Mouse (Mus musculus): ENCODE measurements around the gene Adap1. TPM values are rescaled to one million over a fixed set of nuclear protein-coding genes. Genes with fewer than 3 reads are reported as not detected.
A peak's percentile ranks its signal among the peaks of the same experiment; 100 is the strongest.

Adap1 gene
- 4.7 and 7.7 TPM in 2 replicates for polyA plus RNA-seq (2014; fragmentation: Nextera tagmentation; extraction: Ambion mirVana)

GRCm38 (mm10) chr5:139325395-139325966 is at the start of gene Adap1:
Gene Adap1 (minus strand): TSS chr5:139325622.
- WGBS: 2% methylated on average over 56 of the region's 61 CpGs
- Histone ChIP-seq H3K27ac (ENCODE audit: low read depth) (no peak within 1 kb of the TSS), H3K9ac (ENCODE audit: low read length) (peak within 1 kb of the TSS; percentile 60), H3K4me2 (ENCODE audit: low read length) (peak within 1 kb of the TSS; percentile 87), H3K27me3 (replicated peaks; ENCODE audit: control insufficient read depth, insufficient read depth, low read length) (peaks cover 30% of the 10 kb centered on the region), H3K9me3 (ENCODE audit: control insufficient read depth, low read length) (no peaks in the 10 kb centered on the region), H3K4me3 (ENCODE audit: low read depth, low read length) (peak within 1 kb of the TSS; percentile 59), H3K36me3 (ENCODE audit: control insufficient read depth, insufficient read depth, low read length) (no peaks in the 10 kb centered on the region), H3K4me1 (replicated peaks; ENCODE audit: control insufficient read depth, insufficient read depth, low read length) (0 out of 2 replicates have a peak, but pooled peaks cover 10% of the 10 kb centered on the region)
- DNase-seq (ENCODE audit: low spot score): peak; percentile 69
- ATAC-seq (replicated peaks; ENCODE audit: low FRiP score, low TSS enrichment, low read depth): peak; percentile 90

DNA sequence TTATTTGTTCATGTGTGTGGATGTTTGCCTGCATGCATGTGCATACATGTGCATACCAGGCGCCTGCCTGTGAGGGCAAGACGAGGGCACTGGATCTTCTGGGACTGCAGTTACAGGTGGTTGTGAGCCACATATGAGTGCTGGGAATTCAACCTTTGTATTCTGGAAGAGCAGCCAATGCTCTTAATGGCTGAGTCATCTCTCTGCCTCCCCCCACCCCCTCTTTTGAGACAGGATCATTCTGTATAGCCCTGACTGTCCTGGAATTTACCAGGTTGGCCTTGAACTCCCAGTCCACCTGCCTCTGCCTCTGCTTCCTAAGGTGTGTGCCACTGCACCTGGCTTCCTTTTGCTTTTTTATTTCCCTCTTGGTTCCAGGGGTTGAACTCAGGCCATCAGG is 49.4 kb upstream of the Adap1 start:
- H3K4me1 ChIP-seq (replicated peaks; ENCODE audit: control insufficient read depth, insufficient read depth, low read length): peaks cover 39% of the 10 kb centered on the region
- H3K36me3 ChIP-seq (ENCODE audit: control insufficient read depth, insufficient read depth, low read length): no peaks in the 10 kb centered on the region
- H3K4me3 ChIP-seq (ENCODE audit: low read depth, low read length): no peak overlapping the region
- DNase-seq (ENCODE audit: low spot score) (no peak), ATAC-seq (replicated peaks; ENCODE audit: low FRiP score, low TSS enrichment, low read depth) (no peak)
- H3K9me3 ChIP-seq (ENCODE audit: control insufficient read depth, low read length): no peaks in the 10 kb centered on the region
- no peak overlapping the region for H3K27ac ChIP-seq (ENCODE audit: low read depth)
- no peak overlapping the region for H3K9ac ChIP-seq (ENCODE audit: low read length)
- H3K4me2 ChIP-seq (ENCODE audit: low read length): no peak overlapping the region
- no peaks in the 10 kb centered on the region for H3K27me3 ChIP-seq (replicated peaks; ENCODE audit: control insufficient read depth, insufficient read depth, low read length)
- WGBS: 81% methylated on average over 2 of the region's 2 CpGs

DNA sequence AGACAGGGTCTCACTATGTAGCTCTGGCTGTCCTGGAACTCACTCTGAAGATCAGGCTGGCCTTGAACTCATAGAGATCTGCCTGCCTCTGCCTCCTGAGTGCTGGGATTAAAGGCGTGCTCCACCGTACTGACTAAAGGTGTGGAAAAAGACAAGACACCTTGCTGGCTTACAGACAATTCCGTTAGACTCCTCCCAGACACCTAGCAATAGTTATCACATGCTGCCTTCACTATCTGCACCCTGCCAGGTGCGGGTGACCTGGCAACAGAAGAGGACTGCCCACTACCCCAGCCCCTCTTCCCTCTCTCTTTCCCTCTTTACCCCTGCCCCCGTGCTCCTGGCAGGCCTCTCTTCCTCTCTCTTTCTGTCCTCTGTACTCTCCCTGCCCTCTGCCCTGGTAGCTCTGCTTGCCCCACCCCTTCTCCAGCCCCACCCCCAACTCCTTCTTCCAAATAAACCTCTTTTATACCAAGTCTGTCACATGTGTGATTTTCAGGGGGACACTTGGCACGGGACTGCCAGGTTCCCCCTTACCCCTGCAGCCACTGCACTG is 48.5 kb upstream of the Adap1 start:
- no peaks in the 10 kb centered on the region for H3K36me3 ChIP-seq (ENCODE audit: control insufficient read depth, insufficient read depth, low read length)
- no peak overlapping the region for H3K27ac ChIP-seq (ENCODE audit: low read depth)
- no peak for DNase-seq (ENCODE audit: low spot score)
- H3K4me2 ChIP-seq (ENCODE audit: low read length): no peak overlapping the region
- H3K27me3 ChIP-seq (replicated peaks; ENCODE audit: control insufficient read depth, insufficient read depth, low read length): no peaks in the 10 kb centered on the region
- H3K9ac ChIP-seq (ENCODE audit: low read length): no peak overlapping the region
- H3K4me3 ChIP-seq (ENCODE audit: low read depth, low read length): no peak overlapping the region
- 75% methylated on average over 6 of the region's 6 CpGs for WGBS
- no peaks in the 10 kb centered on the region for H3K9me3 ChIP-seq (ENCODE audit: control insufficient read depth, low read length)
- ATAC-seq (replicated peaks; ENCODE audit: low FRiP score, low TSS enrichment, low read depth): no peak
- peaks cover 31% of the 10 kb centered on the region for H3K4me1 ChIP-seq (replicated peaks; ENCODE audit: control insufficient read depth, insufficient read depth, low read length)

- no peak overlapping the region for H3K4me3 ChIP-seq (ENCODE audit: low read depth, low read length)
- H3K9me3 ChIP-seq (ENCODE audit: control insufficient read depth, low read length): no peaks in the 10 kb centered on the region
- no peaks in the 10 kb centered on the region for H3K36me3 ChIP-seq (ENCODE audit: control insufficient read depth, insufficient read depth, low read length)
- H3K27ac ChIP-seq (ENCODE audit: low read depth): no peak overlapping the region
- ATAC-seq (replicated peaks; ENCODE audit: low FRiP score, low TSS enrichment, low read depth): no peak
- no peak overlapping the region for H3K9ac ChIP-seq (ENCODE audit: low read length)
- H3K4me2 ChIP-seq (ENCODE audit: low read length): no peak overlapping the region
- WGBS: 77% methylated on average over 3 of the region's 3 CpGs
- DNase-seq (ENCODE audit: low spot score): no peak
- H3K27me3 ChIP-seq (replicated peaks; ENCODE audit: control insufficient read depth, insufficient read depth, low read length): no peaks in the 10 kb centered on the region
- H3K4me1 ChIP-seq (replicated peaks; ENCODE audit: control insufficient read depth, insufficient read depth, low read length): peaks cover 27% of the 10 kb centered on the region
Measured at GRCm38 (mm10) chr5:139373126-139373525, 47.7 kb upstream of the Adap1 start.

DNA sequence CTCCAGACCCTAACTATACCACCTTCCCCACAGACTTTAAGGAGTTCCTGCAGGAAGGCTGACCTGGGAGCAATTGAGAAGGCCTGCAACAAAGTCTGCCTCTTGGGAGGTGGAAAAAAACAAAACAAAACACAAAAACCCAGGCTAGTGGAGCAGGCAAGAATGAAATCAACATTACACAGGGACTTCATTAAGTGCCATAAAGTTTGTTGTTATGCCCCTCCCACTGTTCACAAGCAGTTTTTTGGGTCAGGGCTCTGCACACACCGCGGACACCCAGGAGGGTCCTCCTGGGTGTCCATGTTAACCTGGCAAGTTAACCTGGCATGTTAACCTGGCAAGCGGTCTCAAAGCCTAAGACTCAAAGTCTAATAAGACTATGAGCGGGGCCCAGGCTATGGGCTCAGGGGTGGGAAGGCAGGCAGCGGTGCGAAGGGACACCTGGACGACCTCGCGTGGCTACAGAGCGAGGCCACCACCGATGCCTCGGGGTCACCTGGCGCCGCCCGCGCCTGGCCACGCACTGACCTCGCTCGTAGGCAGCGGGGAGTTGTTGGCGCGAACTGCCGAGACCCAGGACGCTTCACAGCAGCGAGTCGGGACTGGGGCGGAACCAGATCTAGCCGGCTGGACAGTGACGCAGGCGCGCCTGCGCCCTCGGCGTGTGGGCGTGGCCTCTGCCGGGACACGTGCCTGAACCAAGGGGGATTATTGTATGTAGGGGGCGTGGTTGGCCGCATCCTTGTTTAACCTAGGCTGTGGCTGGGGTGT is 46.4 kb upstream of the Adap1 start:
- Histone ChIP-seq H3K27ac (ENCODE audit: low read depth) (peak overlapping the region; percentile 82), H3K4me3 (ENCODE audit: low read depth, low read length) (peak overlapping the region; percentile 76), H3K27me3 (replicated peaks; ENCODE audit: control insufficient read depth, insufficient read depth, low read length) (no peaks in the 10 kb centered on the region), H3K4me2 (ENCODE audit: low read length) (peak overlapping the region; percentile 94), H3K36me3 (ENCODE audit: control insufficient read depth, insufficient read depth, low read length) (no peaks in the 10 kb centered on the region), H3K9ac (ENCODE audit: low read length) (peak overlapping the region; percentile 98), H3K4me1 (replicated peaks; ENCODE audit: control insufficient read depth, insufficient read depth, low read length) (peaks cover 16% of the 10 kb centered on the region; the same call in 1 of the 2 replicates), H3K9me3 (ENCODE audit: control insufficient read depth, low read length) (no peaks in the 10 kb centered on the region)
- ATAC-seq (replicated peaks; ENCODE audit: low FRiP score, low TSS enrichment, low read depth) (peak; percentile 94), DNase-seq (ENCODE audit: low spot score) (peak; percentile 96)
- 1% methylated on average over 39 of the region's 39 CpGs for whole genome bisulfite sequencing

GRCm38 (mm10) chr5:139371118-139371517 is 45.7 kb upstream of the Adap1 start:
- Histone ChIP-seq H3K4me3 (ENCODE audit: low read depth, low read length) (peak overlapping the region; percentile 76; the same call in 1 of the 2 replicates), H3K4me1 (replicated peaks; ENCODE audit: control insufficient read depth, insufficient read depth, low read length) (peaks cover 16% of the 10 kb centered on the region; the same call in 1 of the 2 replicates), H3K4me2 (ENCODE audit: low read length) (peak overlapping the region; percentile 94), H3K9ac (ENCODE audit: low read length) (peak overlapping the region; percentile 98), H3K9me3 (ENCODE audit: control insufficient read depth, low read length) (no peaks in the 10 kb centered on the region), H3K27ac (ENCODE audit: low read depth) (no peak overlapping the region; the same call in 1 of the 2 replicates), H3K27me3 (replicated peaks; ENCODE audit: control insufficient read depth, insufficient read depth, low read length) (no peaks in the 10 kb centered on the region), H3K36me3 (ENCODE audit: control insufficient read depth, insufficient read depth, low read length) (no peaks in the 10 kb centered on the region)
- DNase-seq (ENCODE audit: low spot score): no peak
- 63% methylated on average over 5 of the region's 5 CpGs for WGBS
- no peak for ATAC-seq (replicated peaks; ENCODE audit: low FRiP score, low TSS enrichment, low read depth)

GRCm38 (mm10) chr5:139370336-139370735 is 44.9 kb upstream of the Adap1 start:
- Histone ChIP-seq H3K9ac (ENCODE audit: low read length) (no peak overlapping the region), H3K4me3 (ENCODE audit: low read depth, low read length) (no peak overlapping the region), H3K27ac (ENCODE audit: low read depth) (no peak overlapping the region), H3K4me1 (replicated peaks; ENCODE audit: control insufficient read depth, insufficient read depth, low read length) (peaks cover 17% of the 10 kb centered on the region), H3K36me3 (ENCODE audit: control insufficient read depth, insufficient read depth, low read length) (no peaks in the 10 kb centered on the region), H3K4me2 (ENCODE audit: low read length) (0 out of 2 replicates have a peak overlapping the region, but pooled peaks have one; percentile 94), H3K27me3 (replicated peaks; ENCODE audit: control insufficient read depth, insufficient read depth, low read length) (no peaks in the 10 kb centered on the region), H3K9me3 (ENCODE audit: control insufficient read depth, low read length) (no peaks in the 10 kb centered on the region)
- ATAC-seq (replicated peaks; ENCODE audit: low FRiP score, low TSS enrichment, low read depth) (no peak), DNase-seq (ENCODE audit: low spot score) (no peak)
- WGBS: 81% methylated on average over 6 of the region's 6 CpGs

DNA sequence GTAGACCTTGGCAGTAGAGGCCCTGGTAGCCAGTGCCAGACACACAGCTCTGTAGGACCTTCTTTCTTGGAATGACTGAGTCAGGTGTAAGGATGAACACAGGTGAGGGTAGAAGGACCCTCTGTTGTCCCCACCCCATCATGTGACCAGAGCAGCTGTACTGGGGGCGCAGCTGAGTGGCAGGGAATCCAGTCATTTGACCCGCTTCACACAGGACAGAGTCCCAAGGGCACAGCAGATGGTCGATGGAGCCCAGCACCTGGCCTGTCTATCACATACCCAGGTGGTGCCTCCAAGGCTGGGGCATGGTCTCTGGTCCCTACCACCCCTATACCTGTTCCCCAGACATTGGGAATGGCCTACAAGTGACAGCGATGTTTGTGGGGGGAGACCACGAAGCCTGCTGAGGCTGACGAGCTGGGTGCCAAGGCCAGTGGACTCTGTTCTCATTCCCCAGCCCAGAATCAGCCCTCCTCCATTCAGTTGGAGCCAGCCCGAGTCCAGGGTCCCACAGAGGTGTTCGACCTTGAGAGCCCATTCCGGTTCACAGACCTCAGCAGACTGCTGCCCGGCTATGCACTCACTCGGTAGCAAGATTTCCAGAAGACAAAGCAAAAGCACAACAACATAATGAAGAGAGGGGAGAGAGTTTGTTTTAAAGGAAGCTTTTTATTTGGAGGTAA is 43.4 kb upstream of the Adap1 start:
- WGBS: 84% methylated on average over 11 of the region's 11 CpGs
- no peaks in the 10 kb centered on the region for H3K36me3 ChIP-seq (ENCODE audit: control insufficient read depth, insufficient read depth, low read length)
- peaks cover 28% of the 10 kb centered on the region for H3K4me1 ChIP-seq (replicated peaks; ENCODE audit: control insufficient read depth, insufficient read depth, low read length)

More for the DNA sequence above, 43.4 kb upstream of the Adap1 start:
- no peak overlapping the region for H3K4me3 ChIP-seq (ENCODE audit: low read depth, low read length)
- H3K4me2 ChIP-seq (ENCODE audit: low read length): no peak overlapping the region
- H3K9ac ChIP-seq (ENCODE audit: low read length): no peak overlapping the region
- no peak for DNase-seq (ENCODE audit: low spot score)
- H3K27ac ChIP-seq (ENCODE audit: low read depth): no peak overlapping the region
- no peak for ATAC-seq (replicated peaks; ENCODE audit: low FRiP score, low TSS enrichment, low read depth)
- no peaks in the 10 kb centered on the region for H3K27me3 ChIP-seq (replicated peaks; ENCODE audit: control insufficient read depth, insufficient read depth, low read length)
- H3K9me3 ChIP-seq (ENCODE audit: control insufficient read depth, low read length): no peaks in the 10 kb centered on the region
